Mouse (Mus musculus) bone marrow macrophage, adult 2 months (primary cell): ENCODE measurements around the gene Tank. TPM values are rescaled to one million over a fixed set of nuclear protein-coding genes. Genes with fewer than 3 reads are reported as not detected.

Experiments used
- H3K27ac ChIP-seq: 2 replicates; pipeline ENCODE4 v1.5.1; 2012; ENCODE audit warnings: low read depth, low read length; ENCODE audit not compliant: insufficient read depth
- H3K4me1 ChIP-seq: 2 replicates; pipeline ENCODE4 v1.6.1; 2012; ENCODE audit warnings: low read length; ENCODE audit not compliant: control insufficient read depth, insufficient read depth
- H3K4me3 ChIP-seq: 2 replicates; pipeline ENCODE4 v1.5.1; 2012; ENCODE audit warnings: mild to moderate bottlenecking, low read length, moderate library complexity; ENCODE audit not compliant: insufficient read depth
- CTCF ChIP-seq: IDR thresholded peaks from 2 replicates; pipeline ENCODE4 v1.5.1; 2012; ENCODE audit warnings: low read depth, mild to moderate bottlenecking, low read length, moderate library complexity
- POLR2A ChIP-seq: IDR thresholded peaks from 2 replicates; pipeline ENCODE4 v1.6.1; 2012; ENCODE audit warnings: mild to moderate bottlenecking, low read depth, low read length, borderline replicate concordance
- polyA plus RNA-seq: library from polyadenylated mRNA; stranded (reverse); fragments of >200 nt; gene quantifications from 2 replicates; pipeline ENCODE4 v1.2.4, GENCODE M21; 2012; ENCODE audit not compliant: missing spikeins, insufficient read depth, insufficient read length

Gene Tank
- polyA plus RNA-seq, 1 experiment = 71.1 TPM

DNA sequence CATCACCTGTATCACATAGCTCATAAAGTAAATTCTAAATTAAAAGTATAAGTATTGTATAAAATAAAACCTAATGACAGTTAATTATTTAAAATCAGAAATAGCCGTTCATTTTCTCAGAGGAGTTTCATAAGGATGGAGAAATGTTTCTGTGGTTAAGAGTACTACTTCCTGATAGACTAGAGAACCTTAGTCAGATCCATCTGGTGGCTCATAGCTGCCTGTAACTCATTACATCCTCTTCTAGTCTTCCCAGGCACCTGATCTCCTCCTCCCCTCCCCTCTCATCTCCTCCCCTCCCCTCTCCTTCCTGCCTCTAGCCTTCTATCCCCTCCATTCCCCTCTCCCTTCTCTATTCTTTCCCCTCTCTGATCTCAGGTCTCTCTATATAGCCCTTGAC is 103.2 kb downstream of the Tank start:
- no peak for TF ChIP-seq POLR2A
- no peak for TF ChIP-seq CTCF
- Histone ChIP-seq H3K4me3 (no peak overlapping the region), H3K4me1 (peaks cover 4% of the 10 kb centered on the region), H3K27ac (no peak overlapping the region)

DNA sequence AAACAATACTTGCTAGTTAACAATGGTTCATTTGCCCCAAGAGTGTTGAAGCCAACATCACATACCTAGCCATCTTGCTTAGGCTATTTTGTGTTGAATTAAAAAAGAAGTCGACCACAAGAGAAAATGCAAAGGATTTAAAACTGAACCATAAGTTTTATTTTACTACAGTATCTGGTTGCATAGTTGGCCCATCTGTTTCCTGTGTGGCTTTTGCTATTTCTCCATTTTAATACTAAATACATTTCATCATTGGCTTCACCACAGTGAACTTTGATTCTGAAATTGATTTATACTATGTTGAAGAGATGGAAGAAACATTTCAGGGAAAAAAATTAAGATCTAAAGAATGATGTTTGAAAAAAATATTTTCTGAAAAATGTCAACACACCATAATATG is 108.1 kb downstream of the Tank start:
- H3K4me3 ChIP-seq = no peak overlapping the region
- H3K27ac ChIP-seq = no peak overlapping the region
- no peak for TF ChIP-seq CTCF
- TF ChIP-seq POLR2A = no peak
- H3K4me1 ChIP-seq = peaks cover 6% of the 10 kb centered on the region

DNA sequence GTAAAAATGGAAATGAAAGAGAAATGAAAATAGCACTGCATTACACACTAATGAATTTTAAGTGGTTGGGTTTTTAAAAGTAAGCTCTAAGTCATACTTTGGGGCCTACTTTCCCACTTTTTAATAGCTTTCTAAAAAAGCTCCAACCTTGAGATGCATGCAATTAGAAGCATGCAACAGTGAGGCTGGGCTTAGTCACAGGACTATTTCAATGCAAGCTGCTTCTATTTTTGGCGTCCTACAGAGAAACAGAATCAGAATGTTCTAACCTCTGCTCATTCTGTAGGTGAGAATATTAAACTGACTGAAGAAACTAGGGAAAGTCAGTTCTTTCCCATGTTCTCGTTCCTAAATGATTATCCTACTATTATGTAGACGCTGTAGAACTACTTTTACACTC is 110.7 kb downstream of the Tank start:
- Histone ChIP-seq H3K4me3 (no peak overlapping the region), H3K4me1 (peaks cover 6% of the 10 kb centered on the region), H3K27ac (no peak overlapping the region)
- no peak for TF ChIP-seq CTCF
- TF ChIP-seq POLR2A = no peak

Other genes with a start within 250 kb of the Tank start
- 70.7 and 70.9 TPM in 2 replicates for gene Psmd14, start 133.1 kb downstream of the Tank start, polyA plus RNA-seq
- gene Tbr1, start 224.3 kb downstream of the Tank start, polyA plus RNA-seq = 0.40 and 0.59 TPM in 2 replicates